Mouse (Mus musculus): ENCODE data around the gene Syncrip.

- TF ChIP-seq CTCF (IDR thresholded peaks at IDR 0.05) (no peak), POLR2A (IDR thresholded peaks at IDR 0.05; ENCODE audit: insufficient read depth, low read depth, low read length) (peak; percentile 78)
Observed at GRCm38 (mm10) chr9:88438555-88439237, 43.7 kb downstream of the Syncrip start, which contains the start of gene Snx14.

All from heart, adult 2 months (tissue).